Mouse (Mus musculus) kidney, adult 2 months (tissue): Measurements from ENCODE around the gene Adad2. TPM values are rescaled to one million over a fixed set of nuclear protein-coding genes. Genes with fewer than 3 reads are reported as not detected.

Experiments
- DNase-seq: peaks from one replicate; pipeline ENCODE4 v3.0.0; 2021
- H3K27ac ChIP-seq: fragments of 200-500 bp; 2 replicates; pipeline ENCODE4 v1.5.1; 2012; ENCODE audit warnings: low read depth, low read length, control low read depth, inconsistent platforms; ENCODE audit not compliant: insufficient read depth
- H3K27me3 ChIP-seq: fragments of 200-500 bp; replicated peaks from 2 replicates; pipeline ENCODE4 v1.6.1; 2012; ENCODE audit warnings: mild to moderate bottlenecking, moderate library complexity, low read length, inconsistent platforms; ENCODE audit not compliant: control insufficient read depth, insufficient read depth
- H3K36me3 ChIP-seq: fragments of 200-500 bp; 2 replicates; pipeline ENCODE4 v1.6.1; 2012; ENCODE audit warnings: mild to moderate bottlenecking, moderate library complexity, low read length, inconsistent platforms; ENCODE audit not compliant: control insufficient read depth, insufficient read depth
- H3K4me1 ChIP-seq: fragments of 200-500 bp; 2 replicates; pipeline ENCODE4 v1.6.1; 2011; ENCODE audit warnings: low read length; ENCODE audit not compliant: control insufficient read depth, insufficient read depth
- H3K4me3 ChIP-seq: fragments of 200-500 bp; 2 replicates; pipeline ENCODE4 v1.5.1; 2011; ENCODE audit warnings: mild to moderate bottlenecking, low read depth, low read length, control low read depth; ENCODE audit not compliant: insufficient read depth
- CTCF ChIP-seq: fragments of 200-500 bp; conservative IDR thresholded peaks from 2 replicates; pipeline ENCODE4 v1.5.1; 2011; ENCODE audit warnings: low read depth, mild to moderate bottlenecking, control low read depth, low read length, moderate library complexity, mixed read lengths; ENCODE audit not compliant: insufficient read depth, insufficient read length
- POLR2A ChIP-seq: fragments of 200-500 bp; IDR thresholded peaks from one replicate; pipeline ENCODE4 v1.6.1; 2011; ENCODE audit warnings: low read depth, low read length, control low read depth
- WGBS: fragments of 180-500 bp; shearing (Covaris S2); methylation state at CpG from one replicate; pipeline ENCODE4 v1.1.7; 2018; 5-methylcytosine and 5-hydroxymethylcytosine counted together
- polyA plus RNA-seq: library from polyadenylated mRNA; depleted of rRNA; stranded (reverse); fragments of >200 nt; gene quantifications from 2 replicates; pipeline ENCODE4 v1.2.3, GENCODE M21; 2012; rRNA removed

Adad2 gene
- polyA plus RNA-seq, 1 experiment, result not detected

DNA sequence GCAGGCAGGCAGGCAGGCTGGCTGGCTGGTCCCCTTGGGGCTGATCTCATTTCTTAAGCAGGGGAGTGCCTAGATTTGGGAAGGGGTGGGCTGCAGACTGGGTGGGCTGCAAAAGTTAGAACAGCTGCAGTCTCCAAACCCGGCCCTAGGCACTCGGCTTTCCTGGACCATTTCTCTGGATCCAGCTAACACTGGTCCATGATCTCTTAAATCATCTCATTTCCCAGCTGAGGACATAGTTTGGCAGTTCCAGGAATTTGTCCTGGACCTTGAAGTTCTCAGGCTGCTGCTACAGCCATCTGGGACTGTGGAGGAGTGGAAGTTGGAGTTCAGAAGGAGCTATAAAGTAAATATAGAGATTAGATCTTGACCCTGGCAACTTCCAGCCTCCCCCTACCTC is 38.8 kb downstream of the Adad2 start:
- peak; percentile 45 for DNase-seq
- no peak overlapping the region for H3K27ac ChIP-seq

DNA sequence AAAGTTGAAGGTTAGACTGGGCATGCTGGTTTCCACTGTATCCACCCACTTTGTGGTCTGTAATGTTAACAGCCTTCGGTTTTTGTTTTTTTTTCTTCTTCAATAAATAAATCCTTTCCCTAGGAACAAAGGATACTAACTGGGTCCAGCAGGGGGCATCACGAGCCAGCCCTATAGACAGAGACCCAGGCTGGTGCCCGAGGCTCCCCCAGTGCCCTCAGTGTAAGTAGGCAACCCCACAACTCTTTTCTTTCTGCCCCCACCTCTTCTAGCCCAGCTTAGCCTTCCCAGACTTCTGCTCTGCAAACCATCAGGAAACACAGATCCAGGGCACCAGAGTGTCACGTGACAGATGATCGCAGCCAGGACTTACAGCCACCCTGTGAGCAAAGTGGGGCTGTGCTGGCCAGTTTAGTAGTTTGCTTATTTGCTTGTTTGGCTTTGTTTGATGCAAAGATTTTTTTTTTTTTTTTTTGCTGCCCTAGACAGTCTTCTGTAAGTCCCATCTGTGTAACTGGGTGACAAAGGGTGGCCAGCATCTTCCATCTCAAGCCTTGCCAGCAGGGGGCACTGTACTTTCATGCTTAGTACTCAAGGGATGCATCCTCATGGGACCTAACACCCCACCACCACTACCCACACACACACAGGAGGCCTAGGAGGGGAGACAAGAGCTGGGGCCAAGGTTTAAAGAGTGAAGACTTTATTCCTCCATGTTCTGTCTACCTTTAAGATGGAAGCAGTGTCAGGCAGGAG is 44.3 kb downstream of the Adad2 start:
- Histone ChIP-seq H3K36me3 (no peaks in the 10 kb centered on the region), H3K4me1 (peaks cover 5% of the 10 kb centered on the region; the same call in 1 of the 2 replicates), H3K4me3 (no peak overlapping the region), H3K27me3 (no peaks in the 10 kb centered on the region), H3K27ac (no peak overlapping the region)
- 39% methylated on average over 5 of the region's 5 CpGs for WGBS
- DNase-seq, result peak; percentile 42
- TF ChIP-seq POLR2A (no peak), CTCF (peak; percentile 55)

More for the DNA sequence above, 38.8 kb downstream of the Adad2 start:
- Histone ChIP-seq H3K4me1 (no peaks in the 10 kb centered on the region), H3K27me3 (no peaks in the 10 kb centered on the region), H3K36me3 (no peaks in the 10 kb centered on the region), H3K4me3 (no peak overlapping the region)
- 9% methylated on average over 2 of the region's 2 CpGs for WGBS
- no peak for TF ChIP-seq CTCF
- no peak for TF ChIP-seq POLR2A

DNA sequence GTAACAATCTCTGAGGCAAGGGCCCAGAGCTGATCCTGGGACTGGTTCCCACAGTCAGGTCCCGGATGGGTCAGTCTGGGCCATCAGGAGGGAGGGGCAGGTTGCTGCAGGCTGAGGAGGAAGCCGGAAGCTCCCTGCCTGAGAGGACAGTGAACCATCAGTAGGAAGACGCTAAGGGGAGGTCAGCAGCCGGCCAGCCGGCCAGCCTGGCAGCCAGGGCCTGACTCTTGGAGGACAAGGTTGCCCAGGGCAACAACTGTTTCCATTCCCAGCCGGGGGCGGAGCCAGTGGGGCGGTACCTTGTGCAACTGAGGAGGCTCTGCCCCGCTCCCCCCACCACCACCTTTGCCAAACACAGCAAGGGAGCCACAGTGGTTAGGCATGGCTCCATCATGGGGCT is 48.5 kb downstream of the Adad2 start:
- Histone ChIP-seq H3K27me3 (no peaks in the 10 kb centered on the region), H3K4me1 (peaks cover 5% of the 10 kb centered on the region), H3K4me3 (no peak overlapping the region), H3K27ac (peak overlapping the region; percentile 32), H3K36me3 (no peaks in the 10 kb centered on the region)
- no peak for TF ChIP-seq POLR2A
- TF ChIP-seq CTCF, result no peak
- 14% methylated on average over 9 of the region's 9 CpGs for WGBS
- peak; percentile 84 for DNase-seq

DNA sequence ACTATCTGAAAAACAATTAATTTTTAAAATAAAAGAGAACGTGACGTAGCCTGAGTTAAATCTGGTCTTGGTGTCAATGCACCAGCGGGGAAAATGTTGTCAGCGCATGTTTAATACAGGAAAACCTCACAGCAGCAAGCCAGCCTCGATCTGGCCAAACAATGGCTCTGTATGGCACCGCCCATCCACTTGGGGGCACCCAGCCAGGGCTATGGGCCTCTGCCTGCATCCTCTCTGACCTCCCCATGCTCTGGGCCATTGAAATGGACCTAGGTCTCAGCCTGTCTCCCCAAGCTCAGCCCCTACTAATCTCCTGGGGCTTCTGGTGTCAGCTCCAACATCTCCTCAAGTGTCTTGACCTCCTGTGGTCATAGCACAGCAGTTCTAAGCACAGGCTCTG is 49.3 kb downstream of the Adad2 start:
- H3K4me3 ChIP-seq, result no peak overlapping the region
- peak; percentile 60 for DNase-seq
- H3K36me3 ChIP-seq, result no peaks in the 10 kb centered on the region
- 77% methylated on average over 6 of the region's 6 CpGs for WGBS
- no peak overlapping the region for H3K27ac ChIP-seq
- H3K27me3 ChIP-seq, result no peaks in the 10 kb centered on the region
- TF ChIP-seq CTCF, result no peak
- TF ChIP-seq POLR2A, result no peak
- H3K4me1 ChIP-seq, result peaks cover 5% of the 10 kb centered on the region

DNA sequence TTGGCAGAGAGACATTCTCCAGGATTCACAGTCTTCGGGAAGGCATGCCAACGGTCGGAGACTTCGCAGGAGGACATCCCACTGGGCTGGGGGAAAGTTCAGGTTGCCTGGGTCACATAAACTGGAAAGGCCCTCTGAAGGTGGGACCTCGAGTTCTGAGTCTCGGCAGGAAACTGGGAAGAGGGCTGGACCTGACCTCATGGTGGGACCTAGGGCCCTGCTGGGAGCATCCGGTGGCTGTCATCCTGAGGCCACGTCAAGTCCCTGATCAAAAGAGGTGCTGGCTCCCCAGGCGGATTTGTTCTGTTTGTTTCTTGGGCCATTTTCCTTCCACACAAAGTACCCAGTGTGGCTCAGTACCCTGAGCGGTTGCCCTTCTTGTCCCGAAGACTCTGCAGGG is 50.9 kb downstream of the Adad2 start:
- TF ChIP-seq POLR2A (no peak), CTCF (no peak)
- Histone ChIP-seq H3K27ac (no peak overlapping the region), H3K4me1 (peaks cover 5% of the 10 kb centered on the region), H3K4me3 (no peak overlapping the region), H3K27me3 (no peaks in the 10 kb centered on the region), H3K36me3 (no peaks in the 10 kb centered on the region)
- WGBS, result 87% methylated on average over 11 of the region's 11 CpGs
- DNase-seq, result no peak

DNA sequence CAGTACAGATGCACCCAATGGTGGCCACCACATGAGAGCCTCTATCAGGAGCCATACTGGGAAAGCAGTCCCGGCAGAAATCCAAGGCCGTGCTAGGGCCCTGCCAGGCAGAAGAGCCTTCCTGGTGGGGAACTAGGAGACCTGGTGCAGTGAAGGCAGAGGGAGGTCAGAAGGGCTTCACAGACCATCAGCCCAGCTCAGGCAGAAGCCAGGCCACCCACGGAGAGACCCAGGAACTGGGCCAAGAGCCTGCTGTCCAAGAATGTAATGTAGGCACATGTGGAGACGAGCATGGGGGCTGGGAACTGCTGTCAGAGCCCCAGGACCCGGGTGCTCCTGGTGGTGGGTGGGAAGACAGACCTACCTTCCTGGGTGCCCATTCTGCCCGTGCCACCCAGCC is 52.7 kb downstream of the Adad2 start:
- no peak overlapping the region for H3K4me3 ChIP-seq
- no peak overlapping the region for H3K27ac ChIP-seq
- peak; percentile 41 for DNase-seq
- peaks cover 5% of the 10 kb centered on the region for H3K4me1 ChIP-seq
- TF ChIP-seq CTCF (no peak), POLR2A (no peak)
- 41% methylated on average over 6 of the region's 6 CpGs for WGBS
- no peaks in the 10 kb centered on the region for H3K36me3 ChIP-seq
- no peaks in the 10 kb centered on the region for H3K27me3 ChIP-seq

Other genes starting within 250 kb of the Adad2 start
- gene Mlycd, start 217.9 kb upstream of the Adad2 start, polyA plus RNA-seq, result 48.2 and 55.6 TPM in 2 replicates
- 115 and 194 TPM in 2 replicates for gene Osgin1, start 178.6 kb upstream of the Adad2 start, polyA plus RNA-seq
- gene Necab2, start 166.0 kb upstream of the Adad2 start, polyA plus RNA-seq, result 0.07 and 0.11 TPM in 2 replicates
- gene Slc38a8, start 111.0 kb upstream of the Adad2 start, polyA plus RNA-seq, result 0.08 TPM in 1 of 2 replicates, not detected in the other
- 58.0 and 67.3 TPM in 2 replicates for gene Mbtps1, start 54.0 kb upstream of the Adad2 start, polyA plus RNA-seq
- 20.0 and 23.1 TPM in 2 replicates for gene Hsdl1, start 37.6 kb upstream of the Adad2 start, polyA plus RNA-seq
- gene Dnaaf1, start 37.5 kb upstream of the Adad2 start, polyA plus RNA-seq, result 0.42 and 0.57 TPM in 2 replicates
- gene Taf1c, start 7.5 kb upstream of the Adad2 start, polyA plus RNA-seq, result 10.2 and 12.8 TPM in 2 replicates
- gene Kcng4, start 22.9 kb downstream of the Adad2 start, polyA plus RNA-seq, result 0.56 and 0.58 TPM in 2 replicates
- gene Wfdc1, start 53.6 kb downstream of the Adad2 start, polyA plus RNA-seq, result 8.4 and 11.8 TPM in 2 replicates
- gene Atp2c2, start 87.3 kb downstream of the Adad2 start, polyA plus RNA-seq, result 0.24 and 0.52 TPM in 2 replicates
- gene Tldc1, start 165.7 kb downstream of the Adad2 start, polyA plus RNA-seq, result 11.6 and 12.6 TPM in 2 replicates
- 427 and 463 TPM in 2 replicates for gene Cotl1, start 227.8 kb downstream of the Adad2 start, polyA plus RNA-seq
- 37.7 and 52.4 TPM in 2 replicates for gene Klhl36, start 249.5 kb downstream of the Adad2 start, polyA plus RNA-seq